Mouse (Mus musculus) left cerebral cortex, adult 9 months (tissue): ENCODE data around the gene Treh.

Experiments
- DNase-seq, 2 experiments: peaks; one replicate each; pipeline ENCODE4 v3.0.0; 2022; ENCODE audit warnings: low spot score in 2 of 2

The Treh gene

GRCm38 (mm10) chr9:44734524-44735494, 61.8 kb downstream of the Treh start, which contains the start of gene Phldb1:
TSS of gene Phldb1 (minus strand) at chr9:44735198.
- peak in 1 of 2 experiments; percentile 57 for DNase-seq

- no peak for DNase-seq
These were observed 62.9 kb downstream of the Treh start for GRCm38 (mm10) chr9:44735886-44736285.
